Mouse (Mus musculus) 416B (cell line): ENCODE data around the gene Btbd35f2.
"Not testable (repeated sequence)": the region's sequence is repeated elsewhere in the genome, so short reads cannot be mapped to it uniquely, and the experiment has no call there.

Experiments
- DNase-seq: peaks from one replicate; pipeline ENCODE4 v3.0.0; 2011; ENCODE audit warnings: low read depth

Btbd35f2 gene

GRCm38 (mm10) chrX:32278094-32278493, at the start of gene Btbd35f2:
Gene Btbd35f2, plus strand, starts transcription at chrX:32278394.
- DNase-seq: not testable (repeated sequence)
